Mouse (Mus musculus): Measurements from ENCODE around the gene Tigit.

The Tigit gene

GRCm38 (mm10) chr16:43663978-43664579 is at the start of gene Tigit:
TSS of gene Tigit (minus strand) at chr16:43664146.
- DNase-seq, result no peak

GRCm38 (mm10) chr16:43711361-43711760 is 47.4 kb upstream of the Tigit start:
- DNase-seq, result no peak

- DNase-seq, result peak; percentile 24
These were observed 46.7 kb upstream of the Tigit start for GRCm38 (mm10) chr16:43710651-43711050.

GRCm38 (mm10) chr16:43710134-43710475 is 46.2 kb upstream of the Tigit start:
- DNase-seq, result no peak

GRCm38 (mm10) chr16:43709432-43710133 is 45.6 kb upstream of the Tigit start:
- peak; percentile 36 to 37 for DNase-seq

GRCm38 (mm10) chr16:43709062-43709413 is 45.1 kb upstream of the Tigit start:
- peak; percentile 59 to 63 for DNase-seq

GRCm38 (mm10) chr16:43708335-43709061 is 44.6 kb upstream of the Tigit start:
- peak in 1 of 2 experiments; percentile 23 for DNase-seq

GRCm38 (mm10) chr16:43701765-43702504 is 38.0 kb upstream of the Tigit start:
- no peak for DNase-seq

- peak in 1 of 2 experiments; percentile 16 for DNase-seq
These were observed 36.6 kb upstream of the Tigit start for GRCm38 (mm10) chr16:43700575-43700974.

GRCm38 (mm10) chr16:43698735-43699649 is 35.0 kb upstream of the Tigit start:
- no peak for DNase-seq

- no peak for DNase-seq
These were observed 33.8 kb upstream of the Tigit start for GRCm38 (mm10) chr16:43697772-43698171.

GRCm38 (mm10) chr16:43695852-43696251 is 31.9 kb upstream of the Tigit start:
- no peak for DNase-seq

- DNase-seq, result no peak
These were observed 30.2 kb upstream of the Tigit start for GRCm38 (mm10) chr16:43694104-43694503.

GRCm38 (mm10) chr16:43692611-43693010 is 28.7 kb upstream of the Tigit start:
- no peak for DNase-seq

GRCm38 (mm10) chr16:43691741-43692140 is 27.8 kb upstream of the Tigit start:
- DNase-seq, result no peak

- no peak for DNase-seq
These were observed 27.0 kb upstream of the Tigit start for GRCm38 (mm10) chr16:43690912-43691311.

- DNase-seq, result no peak
These were observed 26.3 kb upstream of the Tigit start for GRCm38 (mm10) chr16:43690211-43690690.

- DNase-seq, result no peak
These were observed 24.0 kb upstream of the Tigit start for GRCm38 (mm10) chr16:43687968-43688367.

- no peak for DNase-seq
These were observed 10.5 kb upstream of the Tigit start for GRCm38 (mm10) chr16:43674400-43674799.

- no peak for DNase-seq
These were observed 8.8 kb upstream of the Tigit start for GRCm38 (mm10) chr16:43672697-43673096.

- DNase-seq, result no peak
These were observed 8.0 kb upstream of the Tigit start for GRCm38 (mm10) chr16:43671972-43672371.

GRCm38 (mm10) chr16:43668294-43668693 is 4.3 kb upstream of the Tigit start:
- no peak for DNase-seq

All from cerebellum, postnatal 10 days (tissue).